Mouse (Mus musculus) E14TG2a.4 (cell line): Measurements from ENCODE around the gene 4930568D16Rik.

Experiments used
- H3K27me3 ChIP-seq: 2 replicates; pipeline ENCODE4 v1.6.1; 2014; ENCODE audit warnings: low read length, control low read depth; ENCODE audit not compliant: insufficient read depth
- H3K36me3 ChIP-seq: 2 replicates; pipeline ENCODE4 v1.6.1; 2014; ENCODE audit warnings: low read length, control low read depth; ENCODE audit not compliant: insufficient read depth
- H3K4me1 ChIP-seq: replicated peaks from 2 replicates; pipeline ENCODE4 v1.6.1; 2014; ENCODE audit warnings: low read depth, low read length, control low read depth
- H3K4me3 ChIP-seq: replicated peaks from 2 replicates; pipeline ENCODE4 v1.5.1; 2014; ENCODE audit warnings: mild to moderate bottlenecking, low read length
- H3K9me3 ChIP-seq: 2 replicates; pipeline ENCODE4 v1.6.1; 2014; ENCODE audit warnings: low read length, control low read depth
- CTCF ChIP-seq: conservative IDR thresholded peaks from 2 replicates; pipeline ENCODE4 v1.5.1; 2014; ENCODE audit warnings: low read length
- NANOG ChIP-seq: IDR thresholded peaks from 2 replicates; pipeline ENCODE4 v1.6.1; 2014; ENCODE audit warnings: borderline replicate concordance, low read length, mixed read lengths
- POU5F1 ChIP-seq: IDR thresholded peaks from 2 replicates; pipeline ENCODE4 v1.6.1; 2014; ENCODE audit warnings: low read length, borderline replicate concordance

Gene 4930568D16Rik

GRCm38 (mm10) chr2:35367629-35368028 lies at the start of gene 4930568D16Rik:
4930568D16Rik (minus strand) TSS chr2:35367729.
- no peak for TF ChIP-seq CTCF
- TF ChIP-seq POU5F1 = no peak
- no peak for TF ChIP-seq NANOG
- H3K27me3 ChIP-seq = no peaks in the 10 kb centered on the region; the same call in 1 of the 2 replicates
- H3K4me1 ChIP-seq = peaks cover 12% of the 10 kb centered on the region; the same call in 1 of the 2 replicates
- H3K4me3 ChIP-seq = no peak within 1 kb of the TSS
- H3K36me3 ChIP-seq = no peaks in the 10 kb centered on the region
- H3K9me3 ChIP-seq = peaks cover 4% of the 10 kb centered on the region

DNA sequence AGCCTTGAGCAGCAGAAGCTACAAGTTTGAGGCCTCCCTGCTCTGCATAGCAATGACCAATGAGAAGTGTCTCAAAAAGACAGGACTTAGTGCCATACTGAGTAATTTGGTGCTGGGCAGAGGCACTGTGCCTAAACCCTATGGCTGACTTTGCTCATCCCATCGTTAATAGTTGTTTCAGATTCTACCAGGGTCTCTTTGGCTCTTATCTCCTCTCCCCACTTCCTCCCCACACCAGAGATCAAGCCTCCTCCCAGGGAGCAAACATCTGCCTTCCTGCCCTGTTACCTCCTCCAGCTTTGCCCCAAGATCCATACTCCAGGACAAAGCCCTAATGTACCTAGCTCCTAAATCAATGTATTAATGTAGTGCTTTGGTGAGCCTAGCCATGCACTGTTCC lies 49.7 kb upstream of the 4930568D16Rik start:
- no peak for TF ChIP-seq NANOG
- TF ChIP-seq POU5F1 = no peak
- no peak for TF ChIP-seq CTCF
- no peaks in the 10 kb centered on the region for H3K4me1 ChIP-seq
- peaks cover 91% of the 10 kb centered on the region for H3K36me3 ChIP-seq

GRCm38 (mm10) chr2:35416473-35416872 lies 48.9 kb upstream of the 4930568D16Rik start:
- peaks cover 4% of the 10 kb centered on the region; the same call in 1 of the 2 replicates for H3K9me3 ChIP-seq
- no peak overlapping the region for H3K4me3 ChIP-seq
- TF ChIP-seq POU5F1 = no peak
- peaks cover 5% of the 10 kb centered on the region; the same call in 1 of the 2 replicates for H3K4me1 ChIP-seq
- no peaks in the 10 kb centered on the region for H3K27me3 ChIP-seq
- peaks cover 91% of the 10 kb centered on the region for H3K36me3 ChIP-seq

More for the DNA sequence above, 49.7 kb upstream of the 4930568D16Rik start:
- no peaks in the 10 kb centered on the region for H3K27me3 ChIP-seq
- no peak overlapping the region for H3K4me3 ChIP-seq
- peaks cover 4% of the 10 kb centered on the region; the same call in 1 of the 2 replicates for H3K9me3 ChIP-seq

DNA sequence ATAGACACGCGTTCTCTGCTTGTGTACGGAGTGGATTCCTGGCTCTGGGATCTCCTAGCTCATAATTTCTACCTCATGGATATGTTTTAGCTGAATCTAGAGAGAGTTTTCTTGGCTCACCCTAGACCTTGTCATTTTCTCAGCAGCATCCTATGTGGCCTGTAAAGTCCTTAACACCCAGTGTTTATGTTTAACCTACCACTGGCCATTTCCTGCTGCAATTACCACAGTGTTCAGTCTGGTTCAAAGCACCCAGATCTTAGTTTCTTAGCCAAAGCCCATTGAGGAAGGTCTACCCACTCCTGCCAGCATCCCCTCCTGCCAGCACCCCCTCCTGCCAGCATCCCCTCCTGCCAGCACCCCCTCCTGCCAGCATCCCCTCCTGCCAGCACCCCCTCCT lies 45.3 kb upstream of the 4930568D16Rik start:
- Histone ChIP-seq H3K9me3 (no peaks in the 10 kb centered on the region), H3K4me1 (peaks cover 5% of the 10 kb centered on the region; the same call in 1 of the 2 replicates), H3K27me3 (no peaks in the 10 kb centered on the region), H3K36me3 (peaks cover 94% of the 10 kb centered on the region), H3K4me3 (no peak overlapping the region)
- TF ChIP-seq POU5F1 (no peak), NANOG (no peak), CTCF (no peak)

DNA sequence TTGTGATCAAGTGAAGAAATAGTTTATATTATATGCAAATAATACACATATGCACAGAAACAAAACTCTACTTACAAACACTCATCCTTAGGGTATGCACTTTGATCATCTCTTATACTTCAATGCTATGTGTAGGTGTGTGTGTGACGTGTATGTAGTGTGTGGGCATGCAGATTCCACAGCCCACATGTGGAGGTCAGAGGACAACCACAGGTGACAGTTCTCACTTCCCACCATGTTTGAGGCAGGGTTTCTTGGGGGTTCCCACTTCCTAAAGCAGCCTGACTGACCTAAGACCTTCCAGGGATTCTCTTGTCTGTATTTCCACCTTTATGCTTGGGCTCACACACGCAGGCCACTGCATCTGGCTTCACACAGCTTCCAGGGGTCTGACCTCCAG lies 44.7 kb upstream of the 4930568D16Rik start:
- Histone ChIP-seq H3K9me3 (no peaks in the 10 kb centered on the region), H3K4me1 (peaks cover 10% of the 10 kb centered on the region; the same call in 1 of the 2 replicates), H3K36me3 (peaks cover 94% of the 10 kb centered on the region), H3K27me3 (no peaks in the 10 kb centered on the region), H3K4me3 (no peak overlapping the region)
- TF ChIP-seq CTCF (no peak), POU5F1 (no peak), NANOG (no peak)

DNA sequence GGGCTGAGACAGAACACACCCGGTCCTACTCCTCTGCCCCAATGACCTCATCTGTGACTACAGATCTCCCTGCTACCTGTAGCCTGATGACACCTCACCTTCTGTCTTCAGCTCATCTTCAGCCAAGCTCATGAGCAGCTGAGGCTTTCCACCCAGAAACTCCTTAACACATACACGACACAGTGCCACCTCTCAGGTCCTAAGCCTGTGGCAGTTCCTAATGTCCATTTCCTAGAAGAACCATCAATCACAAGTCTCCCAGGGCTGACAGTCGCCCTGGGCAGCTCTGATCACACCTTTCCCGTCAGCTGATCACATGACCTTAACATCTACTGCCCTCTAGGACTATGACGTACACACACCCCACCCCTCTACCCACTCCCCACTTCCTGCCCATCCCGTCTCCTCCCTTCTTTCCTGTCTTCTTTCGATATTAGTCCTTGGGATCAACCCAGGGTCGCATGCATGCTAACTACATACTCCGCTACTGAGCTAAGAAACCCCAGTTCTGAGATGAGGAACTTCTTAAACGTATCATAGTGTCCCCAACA lies 44.2 kb upstream of the 4930568D16Rik start:
- no peak overlapping the region for H3K4me3 ChIP-seq
- H3K36me3 ChIP-seq = peaks cover 94% of the 10 kb centered on the region
- H3K4me1 ChIP-seq = peaks cover 15% of the 10 kb centered on the region
- TF ChIP-seq NANOG = no peak
- no peak for TF ChIP-seq POU5F1
- no peak for TF ChIP-seq CTCF
- no peaks in the 10 kb centered on the region for H3K27me3 ChIP-seq
- H3K9me3 ChIP-seq = no peaks in the 10 kb centered on the region

DNA sequence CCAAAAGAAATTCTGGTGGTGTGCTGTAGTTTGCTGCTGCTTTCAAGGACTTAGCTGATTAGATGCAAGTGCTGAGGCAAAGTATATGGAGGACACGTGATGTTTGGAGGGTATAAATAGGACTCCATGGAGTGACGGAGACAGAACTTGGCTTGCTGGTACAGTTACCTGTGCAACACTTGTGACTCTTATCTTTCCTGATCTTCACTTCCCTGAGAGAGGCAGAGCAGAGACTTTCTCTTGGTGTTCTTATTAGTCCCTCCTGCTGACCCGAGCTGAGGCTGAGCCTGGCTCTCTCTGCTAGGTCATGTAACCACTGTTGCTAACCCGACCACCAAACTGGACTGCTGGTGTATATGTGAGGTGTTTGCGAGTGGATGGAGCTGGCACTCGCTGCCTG lies 41.9 kb upstream of the 4930568D16Rik start:
- no peak for TF ChIP-seq CTCF
- TF ChIP-seq POU5F1 = no peak
- TF ChIP-seq NANOG = no peak
- H3K27me3 ChIP-seq = no peaks in the 10 kb centered on the region
- no peaks in the 10 kb centered on the region for H3K9me3 ChIP-seq
- H3K36me3 ChIP-seq = peaks cover 93% of the 10 kb centered on the region
- H3K4me1 ChIP-seq = peaks cover 18% of the 10 kb centered on the region
- H3K4me3 ChIP-seq = no peak overlapping the region

GRCm38 (mm10) chr2:35408409-35409110 lies 41.0 kb upstream of the 4930568D16Rik start:
- H3K27me3 ChIP-seq = no peaks in the 10 kb centered on the region
- H3K4me3 ChIP-seq = no peak overlapping the region
- TF ChIP-seq POU5F1 (no peak), CTCF (no peak), NANOG (no peak)
- H3K36me3 ChIP-seq = peaks cover 93% of the 10 kb centered on the region
- no peaks in the 10 kb centered on the region for H3K9me3 ChIP-seq
- peaks cover 18% of the 10 kb centered on the region for H3K4me1 ChIP-seq
